Mouse (Mus musculus): Measurements from ENCODE around the gene Frem1. TPM values are rescaled to one million over a fixed set of nuclear protein-coding genes. Genes with fewer than 3 reads are reported as not detected.

Gene Frem1
- polyA plus RNA-seq, 1 experiment, result 1.9 TPM

- H3K27me3 ChIP-seq (ENCODE audit: control insufficient read depth, insufficient read depth, low read length), result no peaks in the 10 kb centered on the region
- H3K4me1 ChIP-seq (ENCODE audit: control insufficient read depth, insufficient read depth, low read length), result no peaks in the 10 kb centered on the region
- no peaks in the 10 kb centered on the region for H3K36me3 ChIP-seq (ENCODE audit: control insufficient read depth, insufficient read depth, low read length)
- no peak overlapping the region for H3K27ac ChIP-seq (ENCODE audit: control insufficient read depth, insufficient read depth, low read depth, low read length)
- H3K4me3 ChIP-seq (ENCODE audit: control insufficient read depth, low read depth, low read length), result no peak overlapping the region
- TF ChIP-seq CTCF (IDR thresholded peaks at IDR 0.05; ENCODE audit: control insufficient read depth, insufficient read depth, insufficient replicate concordance, low read depth, low read length) (no peak), POLR2A (IDR thresholded peaks at IDR 0.05; ENCODE audit: control insufficient read depth, low read depth, low read length) (no peak)
Measured at GRCm38 (mm10) chr4:82874791-82875190, 177.3 kb downstream of the Frem1 start.

DNA sequence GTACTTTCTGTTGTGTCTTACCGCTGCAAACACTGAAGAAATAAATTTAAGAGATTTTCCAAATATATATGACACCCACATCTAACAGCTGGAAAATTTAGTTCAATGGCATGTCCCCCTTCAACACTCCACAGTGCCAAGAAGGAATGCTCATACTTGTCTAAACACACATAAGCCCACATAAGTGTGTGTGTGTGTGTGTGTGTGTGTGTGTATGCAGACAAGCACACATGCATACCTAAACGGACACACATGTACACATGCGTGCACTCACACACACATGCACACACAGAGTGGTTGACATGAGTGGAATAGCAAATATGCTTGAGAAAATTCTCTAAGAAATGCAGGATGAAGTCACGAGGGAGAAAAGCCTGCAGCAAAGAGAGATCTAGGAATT is 179.6 kb downstream of the Frem1 start:
- no peaks in the 10 kb centered on the region for H3K36me3 ChIP-seq (ENCODE audit: control insufficient read depth, insufficient read depth, low read length)
- no peak overlapping the region for H3K4me3 ChIP-seq (ENCODE audit: control insufficient read depth, low read depth, low read length)
- no peak for TF ChIP-seq CTCF (IDR thresholded peaks at IDR 0.05; ENCODE audit: control insufficient read depth, insufficient read depth, insufficient replicate concordance, low read depth, low read length)
- TF ChIP-seq POLR2A (IDR thresholded peaks at IDR 0.05; ENCODE audit: control insufficient read depth, low read depth, low read length), result no peak
- no peaks in the 10 kb centered on the region for H3K4me1 ChIP-seq (ENCODE audit: control insufficient read depth, insufficient read depth, low read length)
- H3K27me3 ChIP-seq (ENCODE audit: control insufficient read depth, insufficient read depth, low read length), result no peaks in the 10 kb centered on the region
- no peak overlapping the region for H3K27ac ChIP-seq (ENCODE audit: control insufficient read depth, insufficient read depth, low read depth, low read length)

- H3K27me3 ChIP-seq (ENCODE audit: control insufficient read depth, insufficient read depth, low read length), result no peaks in the 10 kb centered on the region
- TF ChIP-seq POLR2A (IDR thresholded peaks at IDR 0.05; ENCODE audit: control insufficient read depth, low read depth, low read length) (no peak), CTCF (IDR thresholded peaks at IDR 0.05; ENCODE audit: control insufficient read depth, insufficient read depth, insufficient replicate concordance, low read depth, low read length) (no peak)
- no peaks in the 10 kb centered on the region for H3K36me3 ChIP-seq (ENCODE audit: control insufficient read depth, insufficient read depth, low read length)
- H3K27ac ChIP-seq (ENCODE audit: control insufficient read depth, insufficient read depth, low read depth, low read length), result no peak overlapping the region
- no peak overlapping the region for H3K4me3 ChIP-seq (ENCODE audit: control insufficient read depth, low read depth, low read length)
- no peaks in the 10 kb centered on the region for H3K4me1 ChIP-seq (ENCODE audit: control insufficient read depth, insufficient read depth, low read length)
Measured at GRCm38 (mm10) chr4:82872121-82872520, 180.0 kb downstream of the Frem1 start.

DNA sequence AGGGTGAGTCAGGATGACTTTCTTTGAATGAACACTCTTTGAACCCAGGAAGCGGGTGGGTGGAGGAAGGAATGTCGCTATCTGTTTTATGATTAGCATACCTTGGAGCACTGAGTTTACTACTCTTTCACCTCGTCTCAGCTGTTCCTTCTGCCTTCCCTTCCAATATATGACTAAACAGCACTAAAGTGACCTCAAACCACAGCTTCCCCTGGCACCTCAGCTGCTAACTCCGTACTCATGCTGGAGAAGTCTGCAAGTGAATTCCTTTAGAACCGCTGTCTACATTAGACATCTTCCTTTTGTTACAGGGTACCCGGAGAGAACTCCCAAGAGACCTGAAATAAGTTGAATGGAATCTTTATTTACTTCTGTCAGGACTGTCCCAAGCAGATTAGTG is 181.2 kb downstream of the Frem1 start:
- Histone ChIP-seq H3K4me1 (ENCODE audit: control insufficient read depth, insufficient read depth, low read length) (no peaks in the 10 kb centered on the region), H3K27ac (ENCODE audit: control insufficient read depth, insufficient read depth, low read depth, low read length) (no peak overlapping the region), H3K27me3 (ENCODE audit: control insufficient read depth, insufficient read depth, low read length) (no peaks in the 10 kb centered on the region), H3K4me3 (ENCODE audit: control insufficient read depth, low read depth, low read length) (no peak overlapping the region), H3K36me3 (ENCODE audit: control insufficient read depth, insufficient read depth, low read length) (no peaks in the 10 kb centered on the region)
- TF ChIP-seq CTCF (IDR thresholded peaks at IDR 0.05; ENCODE audit: control insufficient read depth, insufficient read depth, insufficient replicate concordance, low read depth, low read length) (no peak), POLR2A (IDR thresholded peaks at IDR 0.05; ENCODE audit: control insufficient read depth, low read depth, low read length) (no peak)

DNA sequence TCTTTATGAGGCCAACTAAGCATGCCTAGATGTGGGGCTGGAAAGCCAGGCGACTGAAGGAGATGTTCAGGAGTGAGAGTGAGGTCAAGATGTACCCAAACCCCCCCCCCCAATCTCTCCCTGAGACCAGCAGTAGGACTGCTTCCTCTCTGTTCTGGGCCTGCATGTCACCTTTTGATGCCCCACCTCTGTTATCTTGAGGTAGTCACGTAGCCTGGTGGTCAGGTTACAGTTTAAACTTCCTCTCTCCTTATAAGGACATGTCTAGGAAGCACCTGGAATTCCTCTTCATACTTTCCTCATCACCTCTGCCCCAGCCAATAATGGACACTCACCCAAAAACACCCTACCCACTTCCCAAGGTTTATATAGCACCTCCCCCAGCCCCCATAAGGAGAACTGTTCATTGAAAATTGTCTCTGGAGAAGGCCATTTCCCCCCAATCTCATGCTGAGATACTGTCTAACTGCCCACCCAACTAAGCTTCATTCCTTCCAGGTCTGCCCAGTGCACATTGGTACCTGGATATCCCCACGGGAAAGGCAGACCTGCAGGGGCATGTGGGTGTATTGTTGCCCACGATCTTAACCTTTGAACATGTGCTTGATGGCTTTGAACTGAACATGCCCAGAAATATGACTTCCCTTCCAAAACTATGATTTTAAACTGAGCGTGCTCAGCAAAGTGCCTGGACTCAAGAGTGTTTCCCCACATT is 184.3 kb downstream of the Frem1 start:
- Histone ChIP-seq H3K36me3 (ENCODE audit: control insufficient read depth, insufficient read depth, low read length) (no peaks in the 10 kb centered on the region), H3K4me3 (ENCODE audit: control insufficient read depth, low read depth, low read length) (no peak overlapping the region), H3K27me3 (ENCODE audit: control insufficient read depth, insufficient read depth, low read length) (no peaks in the 10 kb centered on the region), H3K4me1 (ENCODE audit: control insufficient read depth, insufficient read depth, low read length) (no peaks in the 10 kb centered on the region), H3K27ac (ENCODE audit: control insufficient read depth, insufficient read depth, low read depth, low read length) (no peak overlapping the region)
- no peak for TF ChIP-seq POLR2A (IDR thresholded peaks at IDR 0.05; ENCODE audit: control insufficient read depth, low read depth, low read length)
- no peak for TF ChIP-seq CTCF (IDR thresholded peaks at IDR 0.05; ENCODE audit: control insufficient read depth, insufficient read depth, insufficient replicate concordance, low read depth, low read length)

GRCm38 (mm10) chr4:82867111-82867510 is 185.0 kb downstream of the Frem1 start:
- TF ChIP-seq CTCF (IDR thresholded peaks at IDR 0.05; ENCODE audit: control insufficient read depth, insufficient read depth, insufficient replicate concordance, low read depth, low read length), result no peak
- no peak for TF ChIP-seq POLR2A (IDR thresholded peaks at IDR 0.05; ENCODE audit: control insufficient read depth, low read depth, low read length)
- Histone ChIP-seq H3K4me3 (ENCODE audit: control insufficient read depth, low read depth, low read length) (no peak overlapping the region), H3K27ac (ENCODE audit: control insufficient read depth, insufficient read depth, low read depth, low read length) (no peak overlapping the region), H3K27me3 (ENCODE audit: control insufficient read depth, insufficient read depth, low read length) (no peaks in the 10 kb centered on the region), H3K4me1 (ENCODE audit: control insufficient read depth, insufficient read depth, low read length) (no peaks in the 10 kb centered on the region), H3K36me3 (ENCODE audit: control insufficient read depth, insufficient read depth, low read length) (no peaks in the 10 kb centered on the region)

DNA sequence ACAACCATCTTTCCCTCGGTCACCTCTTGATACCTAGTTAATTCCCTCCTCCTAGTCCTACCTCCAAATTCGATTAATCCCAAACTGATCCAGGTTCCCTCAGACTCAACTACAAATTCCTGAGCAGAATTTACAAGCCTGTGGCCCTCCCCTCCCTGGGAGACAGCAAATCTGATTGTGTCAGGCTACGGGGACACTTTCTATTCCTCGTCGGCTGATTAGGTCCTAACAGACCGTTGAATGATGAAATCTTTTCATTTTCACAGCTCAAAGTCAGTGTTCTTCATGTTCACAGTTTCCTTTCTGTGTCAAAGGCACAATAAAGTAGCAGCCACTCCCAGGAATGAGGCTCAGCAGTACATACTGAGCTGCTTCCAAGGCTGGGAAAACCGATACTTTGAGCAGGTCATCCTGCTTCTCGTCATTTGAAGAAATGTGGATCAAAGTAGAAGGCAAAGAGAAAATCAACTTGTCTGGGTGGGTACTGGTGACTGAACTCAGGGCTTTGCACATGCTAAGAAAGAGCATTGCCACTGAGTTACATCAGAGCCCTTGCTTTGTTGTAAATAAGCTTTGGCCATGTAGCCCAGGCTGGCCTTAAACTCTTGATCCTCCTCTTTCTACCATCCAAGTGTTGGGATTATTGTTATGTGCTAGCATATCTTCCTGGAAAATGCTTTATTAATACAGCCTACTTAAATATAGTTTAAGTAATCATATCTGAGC is 187.0 kb downstream of the Frem1 start:
- TF ChIP-seq POLR2A (IDR thresholded peaks at IDR 0.05; ENCODE audit: control insufficient read depth, low read depth, low read length) (no peak), CTCF (IDR thresholded peaks at IDR 0.05; ENCODE audit: control insufficient read depth, insufficient read depth, insufficient replicate concordance, low read depth, low read length) (no peak)
- Histone ChIP-seq H3K36me3 (ENCODE audit: control insufficient read depth, insufficient read depth, low read length) (no peaks in the 10 kb centered on the region), H3K4me3 (ENCODE audit: control insufficient read depth, low read depth, low read length) (no peak overlapping the region), H3K27ac (ENCODE audit: control insufficient read depth, insufficient read depth, low read depth, low read length) (no peak overlapping the region), H3K4me1 (ENCODE audit: control insufficient read depth, insufficient read depth, low read length) (no peaks in the 10 kb centered on the region), H3K27me3 (ENCODE audit: control insufficient read depth, insufficient read depth, low read length) (no peaks in the 10 kb centered on the region)

Data from testis, adult 2 months (tissue).